Mouse (Mus musculus) gastrocnemius, postnatal 10 days (tissue): Measurements from ENCODE around the gene Ccdc117. TPM values are rescaled to one million over a fixed set of nuclear protein-coding genes. Genes with fewer than 3 reads are reported as not detected.

Experiments used
- total RNA-seq, 2 experiments: library from RNA; stranded (reverse); gene quantifications; 2 replicates each; pipeline ENCODE4 v1.2.3; 2021

The Ccdc117 gene
- total RNA-seq, 2 experiments from 2014 or later, result 11.7 TPM

Other genes starting within 250 kb of the Ccdc117 start
- gene Znrf3, start 97.3 kb downstream of the Ccdc117 start, total RNA-seq, result 10 to 100 TPM; 14.6 to 16.3 TPM
- gene Xbp1, start 21.5 kb downstream of the Ccdc117 start, total RNA-seq, result 10 to 100 TPM; 44.6 to 57.0 TPM
- gene Ankrd36, start 27.5 kb upstream of the Ccdc117 start, total RNA-seq, result not detected
- gene Mrps24, start 173.5 kb upstream of the Ccdc117 start, total RNA-seq, result 10 to 100 TPM; 84.8 to 90.6 TPM
- gene Urgcp, start 220.2 kb upstream of the Ccdc117 start, total RNA-seq, result 10 to 100 TPM; 29.1 to 42.0 TPM
- 10 to 100 TPM; 23.6 to 27.1 TPM for gene Dbnl, start 246.3 kb upstream of the Ccdc117 start, total RNA-seq